ENCODE assay signal across 7 mouse cellular contexts in genomic region chr10:77484205-77484935, GRCm38 (mm10). TPM values are rescaled to one million over a fixed set of nuclear protein-coding genes. Genes with fewer than 3 reads are reported as not detected.
A peak's percentile ranks its signal among the peaks of the same experiment; 100 is the strongest.
DNase-seq lines count a peak whose midpoint lies in the region; TF ChIP-seq lines count a peak whose summit lies in the region.

No protein-coding gene starts in this region.

- 0 out of 2 replicates have a peak overlapping the region, but pooled peaks have one; percentile 8 for H3K9ac ChIP-seq in liver, adult 2 months (ENCODE audit: low read depth, low read length)

- peaks cover 8% of the 10 kb centered on the region; the same call in 1 of the 2 replicates for H3K4me1 ChIP-seq in liver, adult 2 months (ENCODE audit: control insufficient read depth, insufficient read depth, low read length)

- H3K27ac ChIP-seq in liver, adult 2 months (replicated peaks; ENCODE audit: insufficient read depth, low read depth, low read length): peak overlapping the region; percentile 44

- no peak for TF ChIP-seq POLR2A in liver, adult 2 months (IDR thresholded peaks at IDR 0.05; ENCODE audit: extremely low read depth, insufficient read depth, low read length)

- WGBS in liver, adult 2 months: 39% methylated on average over 18 of the region's 18 CpGs

- no peaks in the 10 kb centered on the region for H3K79me2 ChIP-seq in liver, adult 2 months (ENCODE audit: control insufficient read depth, insufficient read depth, low read length)

- peak; percentile 26 for DNase-seq in WW6 (ENCODE audit: low read depth, low spot score)
- peak; percentile 32 for DNase-seq in embryo, embryonic 11 days
- peak; percentile 81 for DNase-seq in heart, postnatal 14 days
- DNase-seq in liver, adult 2 months (ENCODE audit: extremely low read depth, low read depth, low spot score): peak; percentile 36
- peak; percentile 46 for DNase-seq in skeletal muscle tissue, adult 2 months (ENCODE audit: low read depth, low spot score)
- no peak for DNase-seq in left cerebral cortex, adult 8-10 months (ENCODE audit: low spot score in 2 of 2)
- no peak for DNase-seq in thymus, postnatal 10 days (ENCODE audit: low spot score in 2 of 2)

- intact Hi-C loops in heart, postnatal 14 days (cut with DNase I): no loop called here

- TF ChIP-seq CTCF in liver, adult 2 months (IDR thresholded peaks at IDR 0.05; ENCODE audit: low read depth, low read length): no peak

- H3K4me3 ChIP-seq in liver, adult 2 months (ENCODE audit: insufficient read depth, low read depth, low read length): no peak overlapping the region

- H3K27me3 ChIP-seq in liver, adult 2 months (ENCODE audit: control insufficient read depth, insufficient read depth, low read length): no peaks in the 10 kb centered on the region

- peaks cover 20% of the 10 kb centered on the region for H3K36me3 ChIP-seq in liver, adult 2 months (ENCODE audit: control insufficient read depth, insufficient read depth, low read length)

RNA-seq across cellular contexts. Expression of gene Fam207a, which starts 31.2 kb away (rescaled TPM):
- total RNA-seq in heart, postnatal 14 days (2021): 1 to 10 TPM; 9.6 TPM
- total RNA-seq in liver, adult 2 months (2014; rRNA removed): 12.7 and 15.5 TPM in 2 replicates
- 24.3 and 27.3 TPM in 2 replicates for polyA plus RNA-seq in liver, adult 2 months (2012; rRNA removed)
- total RNA-seq in left cerebral cortex, adult 8-10 months (2022): 10 to 100 TPM; 26.6 to 32.7 (median 29.5) TPM

RNA-seq across cellular contexts. Expression of gene Itgb2, which starts 45.7 kb away (rescaled TPM):
- total RNA-seq in heart, postnatal 14 days (2021): 1 to 10 TPM; 5.4 to 9.0 TPM
- total RNA-seq in liver, adult 2 months (2014; rRNA removed): 4.8 and 5.6 TPM in 2 replicates
- 4.2 and 5.6 TPM in 2 replicates for polyA plus RNA-seq in liver, adult 2 months (2012; rRNA removed)
- 10 to 100 TPM in 2 of 4 experiments, 1 to 10 TPM in 2; 3.8 to 20.4 (median 8.9) TPM for total RNA-seq in left cerebral cortex, adult 8-10 months (2022)

Comparison
In these comparisons a context has a peak if more than half of its experiments do, and no peak if none do; other contexts are left out.
1. DNase-seq: peak in WW6 (single experiment), embryo, embryonic 11 days (single experiment), heart, postnatal 14 days (2 of 2), liver, adult 2 months (single experiment) and skeletal muscle tissue, adult 2 months (single experiment); none in left cerebral cortex, adult 8-10 months (0 of 2) and thymus, postnatal 10 days (0 of 2).